Mouse (Mus musculus): ENCODE data around the gene Pibf1.

Gene Pibf1

GRCm38 (mm10) chr14:99274056-99274455 lies 174.8 kb downstream of the Pibf1 start:
- DNase-seq, result no peak

- DNase-seq, result no peak
Measured at GRCm38 (mm10) chr14:99275827-99276226, 176.6 kb downstream of the Pibf1 start.

GRCm38 (mm10) chr14:99278312-99278711 lies 179.1 kb downstream of the Pibf1 start:
- DNase-seq, result no peak

GRCm38 (mm10) chr14:99278763-99279486 lies 179.7 kb downstream of the Pibf1 start:
- DNase-seq, result no peak

GRCm38 (mm10) chr14:99280399-99280798 lies 181.2 kb downstream of the Pibf1 start:
- DNase-seq, result no peak

- no peak for DNase-seq
Measured at GRCm38 (mm10) chr14:99280825-99281433, 181.7 kb downstream of the Pibf1 start.

- DNase-seq, result no peak
Measured at GRCm38 (mm10) chr14:99285486-99285885, 186.3 kb downstream of the Pibf1 start.

- no peak for DNase-seq
Measured at GRCm38 (mm10) chr14:99292176-99292575, 193.0 kb downstream of the Pibf1 start.

GRCm38 (mm10) chr14:99294424-99294823 lies 195.2 kb downstream of the Pibf1 start:
- no peak for DNase-seq

GRCm38 (mm10) chr14:99295606-99296341 lies 196.6 kb downstream of the Pibf1 start:
- no peak for DNase-seq

GRCm38 (mm10) chr14:99298385-99299021 lies 199.3 kb downstream of the Pibf1 start, which contains the start of gene Klf5:
Gene Klf5, plus strand, starts transcription at chr14:99298691.
- peak; percentile 95 for DNase-seq

GRCm38 (mm10) chr14:99299022-99299481 lies 199.8 kb downstream of the Pibf1 start:
- peak; percentile 77 for DNase-seq

GRCm38 (mm10) chr14:99299701-99300191 lies 200.5 kb downstream of the Pibf1 start:
- peak; percentile 37 for DNase-seq

- DNase-seq, result no peak
Measured at GRCm38 (mm10) chr14:99301472-99301871, 202.2 kb downstream of the Pibf1 start.
